Mouse (Mus musculus): ENCODE data around the gene Zbtb12. TPM values are rescaled to one million over a fixed set of nuclear protein-coding genes. Genes with fewer than 3 reads are reported as not detected.
A peak's percentile ranks its signal among the peaks of the same experiment; 100 is the strongest.

Zbtb12 gene
- polyA plus RNA-seq, 1 experiment from 2014 or later, result 0.99 TPM

DNA sequence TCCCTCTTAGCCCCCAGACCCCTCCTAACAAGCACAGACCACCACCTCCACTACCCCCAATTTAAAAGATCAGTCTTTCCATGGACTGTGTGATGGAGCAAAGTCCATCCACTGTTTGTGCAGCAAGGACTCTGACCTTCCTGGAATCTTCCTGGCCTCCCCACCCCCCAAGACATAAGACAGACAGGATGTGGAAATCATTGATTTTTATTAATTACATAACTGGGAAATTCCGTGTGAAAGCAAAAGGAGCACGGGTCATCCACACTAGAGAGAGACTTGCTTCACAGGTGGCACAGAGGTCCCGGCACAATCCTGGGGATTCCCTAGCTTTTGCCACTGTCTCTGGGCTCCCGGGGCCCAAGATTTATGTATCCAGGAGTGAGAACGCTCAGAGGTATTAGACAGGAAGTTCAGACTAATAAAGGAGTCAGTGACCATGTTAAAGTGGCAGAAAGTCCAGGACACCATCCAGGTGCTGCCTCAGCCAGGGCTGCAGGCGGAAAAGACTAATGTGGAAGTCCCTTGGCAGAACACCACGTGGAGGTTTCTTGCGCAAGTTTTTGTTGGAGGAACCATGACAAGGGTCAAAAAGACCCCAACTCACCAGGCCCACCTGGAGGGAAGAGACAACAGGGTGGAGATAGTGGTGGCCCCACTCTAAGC, 16.7 kb upstream of the Zbtb12 start, which contains the start of gene Cfb:
TSS of gene Cfb (minus strand) at position 103 of the 666 bp plus-strand sequence.
- Histone ChIP-seq H3K9ac (replicated peaks; ENCODE audit: low read depth) (no peak within 1 kb of the TSS), H3K9me3 (ENCODE audit: low read length) (no peaks in the 10 kb centered on the region), H3K27ac (ENCODE audit: low read length) (no peak within 1 kb of the TSS), H3K4me1 (ENCODE audit: insufficient read depth, low read depth, low read length) (no peaks in the 10 kb centered on the region), H3K4me2 (replicated peaks; ENCODE audit: low read depth, low read length) (no peak within 1 kb of the TSS), H3K36me3 (ENCODE audit: insufficient read depth, low read length) (no peaks in the 10 kb centered on the region), H3K4me3 (ENCODE audit: low read depth, low read length) (no peak within 1 kb of the TSS), H3K27me3 (replicated peaks; ENCODE audit: insufficient read depth, low read length) (no peaks in the 10 kb centered on the region)
- DNase-seq (ENCODE audit: low spot score) (no peak), ATAC-seq (no peak)
- no peak for TF ChIP-seq EP300 (IDR thresholded peaks at IDR 0.05)
- TF ChIP-seq CTCF (IDR thresholded peaks at IDR 0.05), result no peak
- 47% methylated on average over 8 of the region's 8 CpGs for WGBS

- DNase-seq (ENCODE audit: low spot score) (no peak), ATAC-seq (no peak)
- Histone ChIP-seq H3K9ac (replicated peaks; ENCODE audit: low read depth) (no peak overlapping the region), H3K4me1 (ENCODE audit: insufficient read depth, low read depth, low read length) (no peaks in the 10 kb centered on the region), H3K27me3 (replicated peaks; ENCODE audit: insufficient read depth, low read length) (no peaks in the 10 kb centered on the region), H3K4me2 (replicated peaks; ENCODE audit: low read depth, low read length) (no peak overlapping the region), H3K4me3 (ENCODE audit: low read depth, low read length) (no peak overlapping the region), H3K27ac (ENCODE audit: low read length) (no peak overlapping the region), H3K9me3 (ENCODE audit: low read length) (no peaks in the 10 kb centered on the region), H3K36me3 (ENCODE audit: insufficient read depth, low read length) (no peaks in the 10 kb centered on the region)
- TF ChIP-seq EP300 (IDR thresholded peaks at IDR 0.05) (no peak), CTCF (IDR thresholded peaks at IDR 0.05) (no peak)
- WGBS, result 47% methylated on average over 7 of the region's 7 CpGs
These were observed 13.3 kb upstream of the Zbtb12 start for GRCm38 (mm10) chr17:34865981-34866380.

DNA sequence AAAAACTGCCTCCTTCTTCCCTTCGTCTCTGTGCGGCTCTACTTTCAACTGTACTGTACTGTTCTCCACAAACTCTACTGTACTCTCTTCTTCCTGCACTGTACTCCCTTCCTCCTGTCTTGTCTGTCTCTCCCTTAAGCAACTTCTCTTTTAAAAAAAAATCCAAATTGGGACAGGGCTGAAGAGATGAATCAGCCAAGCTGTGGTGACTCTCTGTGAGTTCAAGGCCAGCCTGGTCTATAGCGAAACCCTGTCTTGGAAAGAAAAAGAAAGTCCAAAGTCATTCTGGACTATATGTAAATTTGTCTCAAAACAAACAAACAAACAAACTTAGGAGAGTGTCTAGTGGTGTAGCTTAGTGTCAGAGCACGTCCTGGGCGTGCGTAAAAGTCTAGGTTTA, 5.0 kb upstream of the Zbtb12 start:
- Histone ChIP-seq H3K9me3 (ENCODE audit: low read length) (no peaks in the 10 kb centered on the region), H3K27ac (ENCODE audit: low read length) (no peak overlapping the region), H3K4me3 (ENCODE audit: low read depth, low read length) (no peak overlapping the region), H3K9ac (replicated peaks; ENCODE audit: low read depth) (no peak overlapping the region), H3K4me2 (replicated peaks; ENCODE audit: low read depth, low read length) (no peak overlapping the region), H3K36me3 (ENCODE audit: insufficient read depth, low read length) (no peaks in the 10 kb centered on the region), H3K27me3 (replicated peaks; ENCODE audit: insufficient read depth, low read length) (no peaks in the 10 kb centered on the region), H3K4me1 (ENCODE audit: insufficient read depth, low read depth, low read length) (no peaks in the 10 kb centered on the region)
- WGBS, result 87% methylated on average over 6 of the region's 6 CpGs
- TF ChIP-seq EP300 (IDR thresholded peaks at IDR 0.05) (no peak), CTCF (IDR thresholded peaks at IDR 0.05) (no peak)
- no peak for ATAC-seq
- no peak for DNase-seq (ENCODE audit: low spot score)

DNA sequence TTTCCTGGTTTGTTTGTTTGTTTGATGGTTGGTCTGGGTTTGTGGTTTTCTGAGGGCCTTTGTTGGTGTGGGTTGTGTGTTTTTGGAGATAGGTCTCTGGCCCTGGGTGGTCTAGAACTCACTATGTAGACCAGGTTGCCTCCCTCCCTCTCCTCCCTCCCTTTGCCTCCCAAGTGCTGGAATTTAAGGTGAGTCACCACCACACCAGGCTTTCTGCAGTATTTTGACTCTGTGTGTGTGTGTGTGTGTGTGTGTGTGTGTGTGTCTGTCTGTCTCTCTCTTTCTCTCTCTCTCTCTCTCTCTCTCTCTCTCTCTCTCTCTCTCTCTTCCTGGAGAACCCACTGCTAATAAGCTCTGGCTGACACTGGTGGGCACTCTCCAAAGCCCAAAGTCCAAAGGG, 1.9 kb downstream of the Zbtb12 start:
- no peak for DNase-seq (ENCODE audit: low spot score)
- H3K4me3 ChIP-seq (ENCODE audit: low read depth, low read length), result no peak overlapping the region
- H3K9ac ChIP-seq (replicated peaks; ENCODE audit: low read depth), result no peak overlapping the region
- H3K27ac ChIP-seq (ENCODE audit: low read length), result no peak overlapping the region
- H3K27me3 ChIP-seq (replicated peaks; ENCODE audit: insufficient read depth, low read length), result no peaks in the 10 kb centered on the region
- no peak for ATAC-seq
- TF ChIP-seq EP300 (IDR thresholded peaks at IDR 0.05), result no peak
- TF ChIP-seq CTCF (IDR thresholded peaks at IDR 0.05), result no peak
- no peaks in the 10 kb centered on the region for H3K36me3 ChIP-seq (ENCODE audit: insufficient read depth, low read length)
- no peaks in the 10 kb centered on the region for H3K9me3 ChIP-seq (ENCODE audit: low read length)
- H3K4me1 ChIP-seq (ENCODE audit: insufficient read depth, low read depth, low read length), result no peaks in the 10 kb centered on the region
- H3K4me2 ChIP-seq (replicated peaks; ENCODE audit: low read depth, low read length), result peak overlapping the region; percentile 36

DNA sequence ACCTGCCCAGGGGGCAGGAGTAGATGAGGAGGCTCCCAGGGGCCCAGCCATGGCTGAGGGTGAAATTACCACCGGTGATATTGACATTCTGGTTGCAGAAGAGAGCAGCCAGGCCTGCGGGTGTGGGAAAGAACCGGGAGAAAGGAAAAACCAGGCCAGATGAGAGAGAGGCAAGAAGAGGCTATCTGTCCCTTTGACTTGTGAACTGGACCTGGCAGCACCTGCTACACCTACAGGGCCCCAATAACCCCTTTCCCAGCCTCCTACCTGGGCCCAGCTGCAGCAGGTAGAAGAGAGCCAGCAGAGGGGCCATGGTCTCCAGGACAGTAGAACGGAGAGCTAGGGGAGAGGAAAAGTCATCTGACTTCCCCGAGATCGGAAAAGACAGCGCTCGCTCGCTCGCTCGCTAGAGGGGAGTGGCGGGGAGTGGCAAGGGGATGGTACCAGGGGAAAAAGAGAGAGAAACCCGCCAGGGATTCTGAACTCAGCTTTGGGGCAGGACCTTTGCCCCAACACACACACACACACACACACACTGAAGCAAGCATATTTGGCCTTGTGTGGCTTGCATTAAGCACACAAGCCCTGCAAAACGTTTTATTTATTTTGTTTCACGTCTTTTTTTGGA, 2.5 kb downstream of the Zbtb12 start, which contains the start of gene Gm20547:
TSS of gene Gm20547 (minus strand) at position 360 of the 628 bp plus-strand sequence.
- DNase-seq (ENCODE audit: low spot score), result no peak
- no peak within 1 kb of the TSS for H3K27ac ChIP-seq (ENCODE audit: low read length)
- H3K27me3 ChIP-seq (replicated peaks; ENCODE audit: insufficient read depth, low read length), result no peaks in the 10 kb centered on the region
- no peaks in the 10 kb centered on the region for H3K4me1 ChIP-seq (ENCODE audit: insufficient read depth, low read depth, low read length)
- peak within 1 kb of the TSS; percentile 36 for H3K4me2 ChIP-seq (replicated peaks; ENCODE audit: low read depth, low read length)
- no peaks in the 10 kb centered on the region for H3K36me3 ChIP-seq (ENCODE audit: insufficient read depth, low read length)
- TF ChIP-seq EP300 (IDR thresholded peaks at IDR 0.05) (no peak), CTCF (IDR thresholded peaks at IDR 0.05) (no peak)
- no peak within 1 kb of the TSS for H3K4me3 ChIP-seq (ENCODE audit: low read depth, low read length)
- no peak within 1 kb of the TSS for H3K9ac ChIP-seq (replicated peaks; ENCODE audit: low read depth)
- H3K9me3 ChIP-seq (ENCODE audit: low read length), result no peaks in the 10 kb centered on the region
- WGBS, result 7% methylated on average over 15 of the region's 15 CpGs
- no peak for ATAC-seq

DNA sequence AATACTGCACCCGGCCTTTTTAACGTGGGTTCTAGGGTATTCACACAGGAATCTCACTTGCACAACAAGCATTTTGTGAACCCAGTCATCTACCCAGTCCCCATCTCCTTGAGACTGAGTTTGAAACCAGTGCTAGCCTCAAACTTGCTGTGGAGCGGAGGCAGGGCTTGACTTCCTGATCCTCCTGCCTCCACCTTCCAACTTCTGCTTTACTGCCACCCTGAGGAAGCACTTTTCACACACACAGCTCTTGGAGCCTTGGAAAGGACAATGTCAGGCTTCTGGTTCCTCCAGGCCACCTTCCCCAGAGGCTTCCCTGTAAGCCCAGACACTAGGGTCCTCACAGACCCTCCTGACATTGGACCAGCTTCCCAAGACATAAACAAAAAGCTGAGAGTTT, 4.0 kb downstream of the Zbtb12 start:
- Histone ChIP-seq H3K9ac (replicated peaks; ENCODE audit: low read depth) (no peak overlapping the region), H3K27me3 (replicated peaks; ENCODE audit: insufficient read depth, low read length) (no peaks in the 10 kb centered on the region), H3K4me2 (replicated peaks; ENCODE audit: low read depth, low read length) (no peak overlapping the region), H3K36me3 (ENCODE audit: insufficient read depth, low read length) (no peaks in the 10 kb centered on the region), H3K27ac (ENCODE audit: low read length) (no peak overlapping the region), H3K4me3 (ENCODE audit: low read depth, low read length) (no peak overlapping the region), H3K9me3 (ENCODE audit: low read length) (no peaks in the 10 kb centered on the region), H3K4me1 (ENCODE audit: insufficient read depth, low read depth, low read length) (no peaks in the 10 kb centered on the region)
- no peak for ATAC-seq
- no peak for DNase-seq (ENCODE audit: low spot score)
- no peak for TF ChIP-seq EP300 (IDR thresholded peaks at IDR 0.05)
- TF ChIP-seq CTCF (IDR thresholded peaks at IDR 0.05), result peak; percentile 29
- 72% methylated on average over 3 of the region's 3 CpGs for WGBS
